Mouse (Mus musculus) neural tube, embryonic 13.5 days (tissue): Measurements from ENCODE around the gene Ankrd34a. TPM values are rescaled to one million over a fixed set of nuclear protein-coding genes. Genes with fewer than 3 reads are reported as not detected.

ENCODE experiments used
- ATAC-seq: fragments of 200-750 bp; cut with Nextera tagmentation; 2 replicates; pipeline ENCODE4 v1.8.0; 2017; ENCODE audit warnings: low read depth, mild to moderate bottlenecking, moderate TSS enrichment, moderate library complexity
- H3K27ac ChIP-seq: fragments of 300-500 bp; sonication (generic); replicated peaks from 2 replicates; pipeline ENCODE4 v1.5.1; 2015; ENCODE audit warnings: moderate library complexity, mild to moderate bottlenecking, inconsistent platforms
- H3K27me3 ChIP-seq: fragments of 300-500 bp; sonication (generic); 2 replicates; pipeline ENCODE4 v1.6.1; 2015; ENCODE audit warnings: mild to moderate bottlenecking, inconsistent platforms
- H3K36me3 ChIP-seq: fragments of 300-500 bp; sonication (generic); 2 replicates; pipeline ENCODE4 v1.6.1; 2015; ENCODE audit warnings: mild to moderate bottlenecking, inconsistent platforms
- H3K4me1 ChIP-seq: fragments of 300-500 bp; sonication (generic); replicated peaks from 2 replicates; pipeline ENCODE4 v1.6.1; 2015; ENCODE audit warnings: inconsistent platforms
- H3K4me2 ChIP-seq: fragments of 300-500 bp; sonication (generic); 2 replicates; pipeline ENCODE4 v1.6.1; 2015; ENCODE audit warnings: inconsistent platforms, mild to moderate bottlenecking, moderate library complexity
- H3K4me3 ChIP-seq: fragments of 300-500 bp; sonication (generic); 2 replicates; pipeline ENCODE4 v1.5.1; 2015; ENCODE audit warnings: mild to moderate bottlenecking, inconsistent platforms
- H3K9ac ChIP-seq: fragments of 300-500 bp; sonication (generic); 2 replicates; pipeline ENCODE4 v1.6.1; 2015; ENCODE audit warnings: moderate library complexity, mild to moderate bottlenecking, inconsistent platforms
- H3K9me3 ChIP-seq: fragments of 300-500 bp; sonication (generic); 2 replicates; pipeline ENCODE4 v1.6.1; 2016; ENCODE audit warnings: inconsistent platforms
- whole genome bisulfite sequencing: fragments of 180-500 bp; shearing (Covaris S2); methylation state at CpG from one replicate; pipeline ENCODE4 v1.1.7; 2015; 5-methylcytosine and 5-hydroxymethylcytosine counted together
- polyA plus RNA-seq: library from polyadenylated mRNA; unstranded; fragments of >200 nt; fragmentation: Nextera tagmentation; extraction: Ambion mirVana; gene quantifications from 2 replicates; pipeline ENCODE4 v1.2.1, GENCODE M21; 2015

Ankrd34a gene
- polyA plus RNA-seq, 1 experiment from 2014 or later = 11.0 TPM

- Histone ChIP-seq H3K9me3 (no peaks in the 10 kb centered on the region), H3K36me3 (peaks cover 18% of the 10 kb centered on the region), H3K4me3 (no peak overlapping the region), H3K27me3 (no peaks in the 10 kb centered on the region), H3K4me2 (no peak overlapping the region), H3K27ac (peak overlapping the region; percentile 52), H3K4me1 (peaks cover 36% of the 10 kb centered on the region), H3K9ac (no peak overlapping the region)
- 64% methylated on average over 7 of the region's 7 CpGs for WGBS
- no peak for ATAC-seq
Observed at GRCm38 (mm10) chr3:96564633-96565032, 31.8 kb upstream of the Ankrd34a start.

GRCm38 (mm10) chr3:96565105-96565504, 31.3 kb upstream of the Ankrd34a start:
- 78% methylated on average over 3 of the region's 3 CpGs for WGBS
- no peak for ATAC-seq
- Histone ChIP-seq H3K36me3 (peaks cover 14% of the 10 kb centered on the region), H3K4me3 (no peak overlapping the region), H3K27me3 (no peaks in the 10 kb centered on the region), H3K9ac (no peak overlapping the region), H3K4me1 (peaks cover 31% of the 10 kb centered on the region), H3K4me2 (no peak overlapping the region), H3K9me3 (no peaks in the 10 kb centered on the region), H3K27ac (peak overlapping the region; percentile 34; the same call in 1 of the 2 replicates)

DNA sequence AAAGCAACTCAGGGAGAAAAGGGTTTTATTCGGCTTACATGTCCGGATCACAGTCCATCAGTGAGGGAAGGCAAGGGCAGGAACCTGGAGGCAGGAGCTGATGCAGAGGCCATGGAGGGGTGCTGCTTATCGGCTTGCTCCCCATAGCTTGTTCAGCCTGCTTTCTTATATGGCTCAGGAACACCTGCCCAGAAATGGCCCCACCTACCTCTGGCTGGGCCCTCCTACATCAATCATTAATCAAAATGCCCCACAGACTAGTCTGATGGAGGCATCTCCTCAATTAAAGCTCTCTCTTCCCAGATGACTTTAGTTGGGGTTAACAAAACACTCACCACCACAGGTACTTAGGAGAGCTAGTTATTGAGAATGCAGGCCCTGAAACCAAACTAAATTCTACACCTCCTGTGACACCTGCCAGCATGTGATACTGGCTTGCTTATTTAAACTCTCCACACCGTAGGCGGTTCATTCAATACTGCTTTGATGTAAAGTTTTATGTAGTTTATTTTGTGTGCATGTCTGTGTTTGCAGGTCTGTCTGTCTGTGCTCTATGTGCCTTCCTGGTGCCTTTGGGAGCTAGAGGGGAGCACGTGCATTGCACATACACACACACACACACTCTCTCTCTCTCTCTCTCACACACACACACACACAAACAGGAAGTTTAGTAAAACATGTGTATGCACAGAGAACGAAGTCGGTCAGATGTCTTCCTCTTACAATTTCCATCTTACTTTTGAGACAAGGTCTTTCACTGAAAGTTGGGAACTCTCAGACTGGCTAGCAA, 29.6 kb upstream of the Ankrd34a start:
- peaks cover 13% of the 10 kb centered on the region for H3K4me1 ChIP-seq
- H3K27ac ChIP-seq = no peak overlapping the region
- H3K27me3 ChIP-seq = no peaks in the 10 kb centered on the region
- H3K9me3 ChIP-seq = no peaks in the 10 kb centered on the region
- no peak overlapping the region for H3K9ac ChIP-seq
- no peak overlapping the region for H3K4me3 ChIP-seq
- WGBS = 87% methylated on average over 8 of the region's 8 CpGs
- H3K4me2 ChIP-seq = no peak overlapping the region
- H3K36me3 ChIP-seq = no peaks in the 10 kb centered on the region
- no peak for ATAC-seq

DNA sequence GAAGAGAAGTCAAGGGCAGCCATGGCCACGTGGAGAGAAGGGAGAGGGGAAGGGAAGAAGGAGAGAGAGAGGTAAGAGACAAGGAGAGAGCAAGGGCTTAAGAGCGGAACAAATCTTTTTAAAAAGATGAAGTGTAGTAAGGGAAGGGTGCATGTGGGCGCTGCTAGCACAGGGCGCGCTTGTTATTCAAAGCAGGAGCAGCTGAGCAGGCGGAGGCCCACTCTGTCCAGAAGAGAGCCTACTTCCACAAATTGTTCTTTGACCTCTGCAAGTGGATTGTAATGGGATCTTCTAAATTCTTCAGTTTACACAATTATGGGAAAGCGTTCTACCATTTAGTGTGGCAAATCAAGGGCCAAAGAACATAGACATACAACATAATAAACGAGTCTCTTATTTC, 27.8 kb upstream of the Ankrd34a start:
- Histone ChIP-seq H3K4me3 (no peak overlapping the region), H3K36me3 (no peaks in the 10 kb centered on the region), H3K27ac (no peak overlapping the region), H3K4me2 (no peak overlapping the region), H3K9me3 (no peaks in the 10 kb centered on the region), H3K27me3 (no peaks in the 10 kb centered on the region), H3K4me1 (0 out of 2 replicates have a peak, but pooled peaks cover 8% of the 10 kb centered on the region), H3K9ac (no peak overlapping the region)
- no peak for ATAC-seq
- WGBS = 70% methylated on average over 8 of the region's 8 CpGs

- Histone ChIP-seq H3K27me3 (no peaks in the 10 kb centered on the region), H3K9ac (no peak overlapping the region), H3K4me3 (no peak overlapping the region), H3K9me3 (no peaks in the 10 kb centered on the region), H3K4me1 (no peaks in the 10 kb centered on the region), H3K4me2 (no peak overlapping the region), H3K27ac (no peak overlapping the region), H3K36me3 (no peaks in the 10 kb centered on the region)
- ATAC-seq = no peak
- 90% methylated on average over 13 of the region's 13 CpGs for WGBS
Observed at GRCm38 (mm10) chr3:96569506-96569905, 26.9 kb upstream of the Ankrd34a start.

- WGBS = 85% methylated on average over 11 of the region's 11 CpGs
- no peak overlapping the region for H3K9ac ChIP-seq
- no peaks in the 10 kb centered on the region for H3K36me3 ChIP-seq
- H3K9me3 ChIP-seq = no peaks in the 10 kb centered on the region
- H3K27ac ChIP-seq = no peak overlapping the region
- H3K4me1 ChIP-seq = no peaks in the 10 kb centered on the region
- H3K4me3 ChIP-seq = no peak overlapping the region
- H3K27me3 ChIP-seq = no peaks in the 10 kb centered on the region
- no peak for ATAC-seq
- no peak overlapping the region for H3K4me2 ChIP-seq
Observed at GRCm38 (mm10) chr3:96569966-96570605, 26.4 kb upstream of the Ankrd34a start.

DNA sequence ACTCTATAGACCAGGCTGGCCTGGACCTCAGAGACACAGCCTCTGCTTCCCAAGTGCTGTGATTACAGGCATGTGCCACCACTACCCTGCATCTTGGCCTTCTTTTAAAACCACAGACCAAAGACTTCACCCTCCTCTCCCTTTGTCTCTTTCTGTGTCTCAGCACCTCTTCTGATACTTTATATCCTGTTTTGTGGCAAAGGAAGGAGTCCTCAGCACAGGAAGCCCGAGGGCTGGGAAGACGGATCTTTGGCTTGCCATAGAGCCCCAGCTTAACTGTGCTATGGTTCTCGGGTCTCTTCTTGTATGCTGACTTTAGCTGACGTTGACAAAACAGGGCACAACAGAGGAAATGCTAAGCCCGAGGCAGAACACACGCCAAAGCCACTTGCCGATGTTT, 25.8 kb upstream of the Ankrd34a start:
- 83% methylated on average over 7 of the region's 7 CpGs for WGBS
- no peak for ATAC-seq

GRCm38 (mm10) chr3:96571336-96571735, 25.1 kb upstream of the Ankrd34a start:
- ATAC-seq = no peak
- Histone ChIP-seq H3K9me3 (no peaks in the 10 kb centered on the region), H3K4me3 (no peak overlapping the region), H3K27me3 (no peaks in the 10 kb centered on the region), H3K36me3 (no peaks in the 10 kb centered on the region), H3K9ac (no peak overlapping the region), H3K4me1 (peaks cover 7% of the 10 kb centered on the region), H3K27ac (no peak overlapping the region), H3K4me2 (no peak overlapping the region)
- WGBS = 61% methylated on average over 2 of the region's 2 CpGs

More for the DNA sequence above, 25.8 kb upstream of the Ankrd34a start:
- no peaks in the 10 kb centered on the region for H3K36me3 ChIP-seq
- H3K4me2 ChIP-seq = no peak overlapping the region
- H3K4me3 ChIP-seq = no peak overlapping the region
- H3K9me3 ChIP-seq = no peaks in the 10 kb centered on the region
- H3K4me1 ChIP-seq = peaks cover under 1% of the 10 kb centered on the region; the same call in 1 of the 2 replicates
- H3K9ac ChIP-seq = no peak overlapping the region
- H3K27ac ChIP-seq = no peak overlapping the region
- no peaks in the 10 kb centered on the region for H3K27me3 ChIP-seq

DNA sequence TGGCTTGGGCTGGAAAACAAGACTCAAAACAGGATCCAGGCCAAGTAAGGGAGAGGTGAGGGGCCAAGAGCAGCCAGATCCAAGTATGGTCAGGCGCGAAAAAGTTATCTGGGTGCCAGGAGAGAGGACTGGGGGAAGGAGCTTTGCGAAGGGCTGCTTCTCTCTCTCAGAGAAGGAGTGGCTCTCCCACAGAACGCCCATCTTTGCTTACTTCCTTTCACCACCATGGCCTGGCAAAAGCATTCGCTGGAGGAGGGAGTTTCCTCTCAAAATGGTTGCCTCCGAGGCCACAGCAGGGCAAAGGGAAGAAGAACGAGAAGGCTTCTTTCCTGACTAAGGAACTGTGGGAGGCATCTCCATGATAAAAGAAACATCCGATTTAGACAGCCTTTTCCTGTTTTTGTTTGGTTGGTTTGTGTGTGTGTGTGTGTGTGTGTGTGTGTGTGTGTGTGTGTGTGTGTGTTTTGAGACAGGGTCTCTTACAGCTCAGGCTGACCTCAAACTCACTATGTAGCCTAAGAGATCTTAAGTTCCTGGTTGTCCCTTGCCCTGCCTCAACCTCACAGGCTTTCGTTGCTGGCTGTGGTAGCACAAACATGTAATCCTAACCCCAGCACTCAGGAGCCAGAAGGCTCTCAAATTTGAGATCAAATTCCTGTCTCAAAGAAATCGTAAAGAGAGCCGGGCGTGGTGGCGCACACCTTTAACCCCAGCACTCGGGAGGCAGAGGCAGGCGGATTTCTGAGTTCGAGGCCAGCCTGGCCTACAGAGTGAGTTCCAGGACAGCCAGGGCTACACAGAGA, 24.3 kb upstream of the Ankrd34a start:
- Histone ChIP-seq H3K27me3 (no peaks in the 10 kb centered on the region), H3K27ac (no peak overlapping the region), H3K9ac (no peak overlapping the region), H3K4me3 (no peak overlapping the region), H3K9me3 (no peaks in the 10 kb centered on the region), H3K4me1 (peaks cover 15% of the 10 kb centered on the region), H3K4me2 (no peak overlapping the region), H3K36me3 (no peaks in the 10 kb centered on the region)
- ATAC-seq = no peak
- WGBS = 77% methylated on average over 16 of the region's 16 CpGs

GRCm38 (mm10) chr3:96573611-96574511, 22.6 kb upstream of the Ankrd34a start:
- ATAC-seq = no peak
- WGBS = 85% methylated on average over 19 of the region's 19 CpGs
- H3K4me1 ChIP-seq = peaks cover 20% of the 10 kb centered on the region

DNA sequence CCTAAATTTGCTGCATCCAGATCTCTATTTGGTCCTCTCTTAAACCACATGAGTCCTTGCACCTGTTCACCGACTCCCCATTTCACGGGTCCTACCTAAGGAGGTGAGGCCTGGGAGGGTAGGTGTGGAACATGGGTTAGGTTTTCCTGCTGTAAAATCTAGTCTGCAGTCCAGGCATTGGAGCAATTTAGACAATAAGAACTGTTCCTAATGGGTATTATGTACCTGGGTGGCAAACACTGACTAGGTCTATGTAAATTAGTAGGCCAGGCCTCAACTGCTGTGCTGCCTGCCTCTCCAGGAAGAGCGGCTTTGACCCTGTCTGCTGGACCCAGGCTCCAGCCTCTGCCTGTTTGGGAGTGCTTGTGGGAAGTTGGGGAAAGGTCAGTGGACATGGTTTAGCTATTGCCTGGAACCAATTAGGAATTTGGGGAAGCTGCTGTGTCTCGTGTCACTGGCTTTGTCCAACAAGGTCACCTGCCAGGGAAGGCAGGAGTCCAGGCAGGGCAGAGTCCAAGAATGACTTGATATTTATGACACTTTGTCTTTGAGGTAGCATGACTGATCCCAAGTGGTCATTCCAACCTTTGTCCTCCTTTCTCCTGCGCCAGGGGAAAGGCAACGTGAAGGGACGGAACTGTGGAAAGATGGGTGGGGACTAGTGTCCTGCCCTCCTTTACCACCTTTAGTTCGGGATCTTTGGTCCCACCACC, 21.0 kb upstream of the Ankrd34a start:
- Histone ChIP-seq H3K27me3 (no peaks in the 10 kb centered on the region), H3K9me3 (no peaks in the 10 kb centered on the region), H3K4me3 (no peak overlapping the region), H3K4me1 (peaks cover 27% of the 10 kb centered on the region), H3K9ac (no peak overlapping the region), H3K36me3 (no peaks in the 10 kb centered on the region), H3K4me2 (no peak overlapping the region), H3K27ac (peak overlapping the region; percentile 88; the same call in 1 of the 2 replicates)
- WGBS = 70% methylated on average over 8 of the region's 8 CpGs
- no peak for ATAC-seq

More at GRCm38 (mm10) chr3:96573611-96574511, 22.6 kb upstream of the Ankrd34a start:
- H3K4me2 ChIP-seq = no peak overlapping the region
- H3K9me3 ChIP-seq = no peaks in the 10 kb centered on the region
- H3K9ac ChIP-seq = no peak overlapping the region
- no peak overlapping the region for H3K27ac ChIP-seq
- no peaks in the 10 kb centered on the region for H3K27me3 ChIP-seq
- no peak overlapping the region for H3K4me3 ChIP-seq
- H3K36me3 ChIP-seq = no peaks in the 10 kb centered on the region
